Mouse (Mus musculus) kidney, postnatal 0 days (tissue): ENCODE data around the gene Hnrnpdl. TPM values are rescaled to one million over a fixed set of nuclear protein-coding genes. Genes with fewer than 3 reads are reported as not detected.
A peak's percentile ranks its signal among the peaks of the same experiment; 100 is the strongest.

Experiments used
- ATAC-seq: fragments of 200-750 bp; cut with Nextera tagmentation; replicated peaks from 2 replicates; pipeline ENCODE4 v1.8.0; 2017; ENCODE audit warnings: low read depth, moderate number of reproducible peaks, moderate TSS enrichment, moderate library complexity; ENCODE audit not compliant: low FRiP score
- DNase-seq: peaks from one replicate; pipeline ENCODE4 v3.0.0-alpha.2; 2016; ENCODE audit warnings: low spot score
- H3K27ac ChIP-seq: fragments of 300-500 bp; sonication (generic); 2 replicates; pipeline ENCODE4 v1.5.1; 2014; ENCODE audit warnings: mild to moderate bottlenecking
- H3K27me3 ChIP-seq: fragments of 300-500 bp; sonication (generic); 2 replicates; pipeline ENCODE4 v1.6.1; 2014; ENCODE audit warnings: low read length, mixed read lengths; ENCODE audit not compliant: insufficient read depth
- H3K36me3 ChIP-seq: fragments of 300-500 bp; sonication (generic); 2 replicates; pipeline ENCODE4 v1.6.1; 2014; ENCODE audit warnings: low read length, mixed read lengths; ENCODE audit not compliant: insufficient read depth
- H3K4me1 ChIP-seq: fragments of 300-500 bp; sonication (generic); replicated peaks from 2 replicates; pipeline ENCODE4 v1.6.1; 2014; ENCODE audit warnings: antibody characterized with exemption, low read length, mixed read lengths; ENCODE audit not compliant: insufficient read depth
- H3K4me2 ChIP-seq: fragments of 300-500 bp; sonication (generic); 2 replicates; pipeline ENCODE4 v1.6.1; 2014; ENCODE audit warnings: mild to moderate bottlenecking, low read length, moderate library complexity, mixed read lengths
- H3K4me3 ChIP-seq: fragments of 300-500 bp; sonication (generic); replicated peaks from 2 replicates; pipeline ENCODE4 v1.5.1; 2014; ENCODE audit warnings: low read depth, low read length
- H3K9ac ChIP-seq: fragments of 300-500 bp; sonication (generic); 2 replicates; pipeline ENCODE4 v1.6.1; 2014; ENCODE audit warnings: low read depth, low read length
- H3K9me3 ChIP-seq: fragments of 300-500 bp; sonication (generic); replicated peaks from 2 replicates; pipeline ENCODE4 v1.6.1; 2016; ENCODE audit warnings: low read length, inconsistent platforms, mixed read lengths
- CTCF ChIP-seq: IDR thresholded peaks from 2 replicates; pipeline ENCODE4 v1.5.1; 2016; ENCODE audit warnings: antibody characterized with exemption, low read depth, mild to moderate bottlenecking, moderate library complexity
- WGBS: fragments of 180-500 bp; shearing (Covaris S2); extraction: QIAGEN DNeasy Blood & Tissue Kit; methylation state at CpG from one replicate; pipeline ENCODE4 v1.1.7; 2014; 5-methylcytosine and 5-hydroxymethylcytosine counted together
- polyA plus RNA-seq: library from polyadenylated mRNA; unstranded; fragments of >200 nt; fragmentation: Nextera tagmentation; extraction: Ambion mirVana; gene quantifications from 2 replicates; pipeline ENCODE4 v1.2.1, GENCODE M21; 2015

Gene Hnrnpdl
- polyA plus RNA-seq, 1 experiment from 2014 or later = 118 TPM

DNA sequence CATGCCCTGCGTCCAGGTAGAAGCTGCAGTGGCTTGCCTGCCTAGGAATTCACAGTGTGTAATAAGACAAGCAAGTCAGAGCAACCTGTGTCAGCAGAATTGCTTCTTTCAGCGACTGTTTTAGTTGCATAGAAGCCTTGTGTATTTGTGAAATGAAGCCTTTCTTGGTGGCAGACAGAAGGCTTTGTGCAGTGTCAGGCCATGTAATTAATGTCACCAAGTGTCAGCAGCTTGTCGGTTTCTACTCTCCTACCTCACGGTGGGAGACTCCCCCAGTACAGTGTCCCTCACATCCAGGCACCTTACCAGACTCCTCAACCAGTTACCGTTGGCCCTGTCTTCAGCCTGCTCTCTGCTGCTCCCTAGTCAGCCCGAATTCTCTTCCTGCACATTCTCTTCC lies 19.9 kb upstream of the Hnrnpdl start:
- Histone ChIP-seq H3K36me3 (peaks cover 42% of the 10 kb centered on the region), H3K9ac (no peak overlapping the region), H3K9me3 (no peaks in the 10 kb centered on the region), H3K4me3 (no peak overlapping the region), H3K4me2 (no peak overlapping the region), H3K4me1 (no peaks in the 10 kb centered on the region), H3K27me3 (no peaks in the 10 kb centered on the region), H3K27ac (no peak overlapping the region)
- DNase-seq (no peak), ATAC-seq (no peak)
- 45% methylated on average over 6 of the region's 6 CpGs for WGBS
- no peak for TF ChIP-seq CTCF

DNA sequence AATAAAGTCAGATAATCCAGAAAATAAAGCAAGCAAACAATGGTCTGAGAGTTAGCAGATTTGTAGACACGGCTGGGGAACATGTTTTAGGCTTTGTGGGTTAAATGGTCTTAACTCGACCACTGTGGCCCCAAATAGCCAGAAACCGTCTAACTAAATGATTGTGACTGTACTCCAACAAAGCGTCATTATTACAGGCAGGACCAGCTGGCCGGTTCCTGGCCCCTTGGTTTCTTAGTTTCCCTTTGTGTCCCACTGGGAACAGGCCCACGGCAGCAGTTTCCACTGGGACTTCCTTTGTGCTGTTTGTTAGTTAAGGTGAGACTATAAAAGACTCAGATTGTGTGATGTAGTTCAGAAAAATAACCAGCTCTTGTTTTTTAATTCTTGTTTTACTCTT lies 19.3 kb upstream of the Hnrnpdl start:
- peaks cover 36% of the 10 kb centered on the region for H3K36me3 ChIP-seq
- 61% methylated on average over 6 of the region's 6 CpGs for WGBS
- no peak for ATAC-seq
- H3K27ac ChIP-seq = no peak overlapping the region
- no peak overlapping the region for H3K4me3 ChIP-seq
- no peaks in the 10 kb centered on the region for H3K9me3 ChIP-seq
- TF ChIP-seq CTCF = no peak
- H3K27me3 ChIP-seq = no peaks in the 10 kb centered on the region
- H3K9ac ChIP-seq = no peak overlapping the region
- H3K4me2 ChIP-seq = no peak overlapping the region
- H3K4me1 ChIP-seq = no peaks in the 10 kb centered on the region
- DNase-seq = no peak

DNA sequence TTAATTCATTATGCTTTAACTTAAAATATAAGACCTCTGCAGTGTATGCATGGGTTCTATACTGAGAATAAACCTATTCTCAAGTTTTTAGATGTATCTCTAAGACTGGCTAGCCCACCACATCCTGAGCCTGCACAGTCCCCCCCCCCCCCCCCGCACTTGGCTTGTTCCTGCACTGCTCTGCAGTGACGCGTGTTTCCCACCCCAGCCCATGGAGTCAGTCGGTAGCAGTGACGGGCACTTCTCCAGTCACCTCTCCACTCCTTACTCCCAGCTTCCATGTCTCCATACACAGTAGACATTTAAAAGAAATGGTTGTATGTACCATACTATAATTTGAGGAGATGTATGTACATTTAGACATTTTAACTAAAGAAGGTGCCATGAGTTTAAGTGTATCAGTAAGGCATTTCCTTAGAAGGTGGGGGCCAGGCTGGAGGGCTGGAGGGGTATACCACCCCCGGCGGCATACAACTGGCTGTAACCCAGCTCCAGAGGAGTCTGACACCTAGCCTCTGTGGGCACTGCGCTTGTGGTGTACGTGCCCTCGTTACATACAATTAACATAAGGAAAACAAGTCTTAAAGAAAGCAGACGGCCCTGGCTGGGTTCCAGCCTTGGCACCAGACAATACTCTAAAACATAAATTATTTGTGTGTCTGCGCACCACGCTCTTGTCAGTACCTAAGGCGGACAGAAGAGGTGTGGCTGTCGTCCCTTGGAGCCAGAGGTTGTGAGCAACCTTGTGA lies 18.2 kb upstream of the Hnrnpdl start:
- ATAC-seq (no peak), DNase-seq (no peak)
- H3K4me1 ChIP-seq = no peaks in the 10 kb centered on the region
- H3K27me3 ChIP-seq = no peaks in the 10 kb centered on the region
- H3K9ac ChIP-seq = no peak overlapping the region
- 85% methylated on average over 14 of the region's 15 CpGs for WGBS
- no peak for TF ChIP-seq CTCF
- no peaks in the 10 kb centered on the region for H3K9me3 ChIP-seq
- H3K27ac ChIP-seq = no peak overlapping the region
- no peak overlapping the region for H3K4me3 ChIP-seq
- H3K4me2 ChIP-seq = no peak overlapping the region
- H3K36me3 ChIP-seq = peaks cover 29% of the 10 kb centered on the region

DNA sequence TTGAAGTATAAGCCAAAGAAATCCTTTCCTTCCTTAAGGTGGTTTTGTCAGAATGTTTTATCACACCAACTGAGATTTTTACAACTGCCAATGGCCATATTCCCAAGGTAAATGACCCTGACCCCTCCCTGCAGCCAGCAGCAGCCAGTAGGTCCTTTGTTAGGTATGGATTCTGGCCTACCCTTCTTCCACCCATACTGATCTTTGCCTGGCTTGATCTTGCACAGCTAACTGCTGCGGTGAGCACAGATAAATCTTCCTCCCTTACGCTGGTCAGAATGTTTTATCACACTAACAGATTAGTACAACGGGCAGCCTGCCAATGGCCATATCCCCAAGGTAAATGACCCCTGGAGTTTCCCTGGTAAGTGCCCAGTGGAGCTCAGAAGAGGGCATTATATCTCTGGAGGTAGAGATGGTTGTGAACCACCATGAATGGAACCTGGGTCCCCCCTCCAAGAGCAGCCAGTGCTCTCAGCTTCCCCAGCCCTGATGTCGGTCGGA lies 16.5 kb upstream of the Hnrnpdl start:
- DNase-seq (no peak), ATAC-seq (no peak)
- no peak overlapping the region for H3K4me2 ChIP-seq
- no peaks in the 10 kb centered on the region for H3K27me3 ChIP-seq
- peaks cover 16% of the 10 kb centered on the region for H3K36me3 ChIP-seq
- H3K9me3 ChIP-seq = no peaks in the 10 kb centered on the region
- no peak for TF ChIP-seq CTCF
- no peaks in the 10 kb centered on the region for H3K4me1 ChIP-seq
- WGBS = 55% methylated on average over 5 of the region's 5 CpGs
- no peak overlapping the region for H3K27ac ChIP-seq
- no peak overlapping the region for H3K4me3 ChIP-seq
- no peak overlapping the region for H3K9ac ChIP-seq

DNA sequence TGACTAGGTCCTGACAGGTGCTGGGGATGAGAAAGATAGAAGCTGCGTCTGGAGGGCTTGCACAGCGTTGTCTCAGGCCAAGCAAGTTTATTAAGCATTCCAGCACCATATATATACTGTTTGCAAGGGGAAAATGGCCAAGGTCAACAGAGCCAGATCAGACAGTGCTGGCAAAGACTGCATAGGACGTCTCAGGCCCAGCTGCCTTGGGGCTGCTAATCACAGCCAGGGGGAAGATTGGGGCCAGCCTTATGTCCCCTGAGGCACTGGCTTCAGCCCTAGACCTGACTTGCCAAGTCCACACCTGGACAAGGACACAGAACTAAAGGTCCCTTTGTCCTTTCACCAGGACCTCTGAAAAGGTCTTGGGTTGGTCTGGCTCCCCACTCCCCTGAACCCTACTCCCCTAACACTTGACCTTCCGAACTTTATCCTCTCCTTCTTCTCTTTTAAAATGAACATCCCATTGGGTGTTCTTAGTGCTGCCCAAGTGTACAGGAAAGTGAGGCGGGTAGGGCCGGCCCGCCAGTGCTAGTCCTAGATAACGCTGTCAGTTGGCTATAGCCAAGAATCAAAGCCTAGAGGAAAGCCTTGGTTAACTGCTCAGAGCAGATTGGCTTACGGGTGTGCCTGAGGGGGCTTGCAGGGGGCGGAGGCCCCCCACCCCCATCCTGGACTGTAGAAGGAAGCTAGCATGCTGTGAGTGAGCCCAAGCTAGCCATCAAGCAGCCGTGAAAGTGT lies 15.5 kb upstream of the Hnrnpdl start:
- Histone ChIP-seq H3K27me3 (no peaks in the 10 kb centered on the region), H3K27ac (no peak overlapping the region), H3K36me3 (peaks cover 7% of the 10 kb centered on the region; the same call in 1 of the 2 replicates), H3K9me3 (no peaks in the 10 kb centered on the region), H3K4me3 (no peak overlapping the region), H3K4me2 (no peak overlapping the region), H3K9ac (no peak overlapping the region), H3K4me1 (no peaks in the 10 kb centered on the region)
- TF ChIP-seq CTCF = no peak
- no peak for DNase-seq
- peak; percentile 40 for ATAC-seq
- 73% methylated on average over 11 of the region's 11 CpGs for WGBS

DNA sequence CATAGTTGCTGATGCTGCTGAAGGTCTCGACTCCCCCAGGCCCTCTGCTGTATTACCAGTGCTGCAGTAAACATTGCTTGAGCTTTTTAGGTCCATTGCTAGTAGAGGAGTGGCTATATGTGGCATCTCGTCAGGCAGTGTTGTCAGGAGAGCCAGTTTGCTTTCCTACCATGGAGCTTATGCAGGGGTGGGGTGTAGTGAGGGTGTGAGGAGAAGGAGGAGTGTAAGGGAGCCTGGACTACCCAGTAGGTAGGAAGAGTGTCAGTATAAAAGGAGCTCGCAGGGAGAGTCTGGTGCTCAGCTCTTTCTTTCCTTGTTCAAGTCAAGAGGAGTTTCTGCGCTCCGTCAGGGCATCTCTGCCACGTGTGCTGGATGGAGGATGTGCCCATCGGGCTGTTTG lies 13.3 kb upstream of the Hnrnpdl start:
- no peak for DNase-seq
- no peak for TF ChIP-seq CTCF
- Histone ChIP-seq H3K36me3 (no peaks in the 10 kb centered on the region), H3K27ac (no peak overlapping the region), H3K9me3 (no peaks in the 10 kb centered on the region), H3K9ac (no peak overlapping the region), H3K4me2 (no peak overlapping the region), H3K27me3 (no peaks in the 10 kb centered on the region), H3K4me3 (no peak overlapping the region), H3K4me1 (peaks cover 4% of the 10 kb centered on the region; the same call in 1 of the 2 replicates)
- no peak for ATAC-seq
- 85% methylated on average over 7 of the region's 7 CpGs for WGBS
